Mouse (Mus musculus): Measurements from ENCODE around the gene Ttc24. TPM values are rescaled to one million over a fixed set of nuclear protein-coding genes. Genes with fewer than 3 reads are reported as not detected.

Ttc24 gene
- total and polyA plus RNA-seq, 3 experiments = not detected

DNA sequence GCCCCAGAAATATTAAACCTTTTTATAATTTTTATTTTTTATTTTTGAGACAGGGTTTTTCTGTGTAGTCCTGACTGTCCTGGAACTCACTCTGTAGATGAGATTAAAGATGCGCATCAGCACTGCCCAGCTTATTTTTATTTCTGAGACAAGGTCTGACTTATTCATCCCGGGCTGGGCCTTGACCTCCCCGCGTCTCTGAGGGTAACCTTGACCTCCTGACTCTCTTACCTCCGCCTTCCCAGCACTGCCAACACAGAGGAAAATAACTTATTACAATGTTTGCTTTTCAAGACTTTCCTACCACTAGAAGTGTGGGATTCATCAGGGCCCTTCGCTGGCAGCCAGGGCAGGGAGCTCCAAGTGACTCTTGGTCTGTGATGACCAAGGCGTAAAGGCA lies 48.1 kb upstream of the Ttc24 start:
- peaks cover 2 to 15% of the 10 kb centered on the region in 2 experiments; a peak in 3 of 4 replicates for H3K4me1 ChIP-seq (ENCODE audit: control insufficient read depth in 1 of 2, insufficient read depth in 2 of 2)
- peaks cover 0 to 7% of the 10 kb centered on the region in 2 experiments for H3K36me3 ChIP-seq (replicated peaks in 1 of 2; ENCODE audit: control insufficient read depth in 1 of 2, insufficient read depth in 1 of 2, low read length in 1 of 2)
- dilution Hi-C loops (cut with MboI; ENCODE audit: extremely low pct_ligation_motif_present, extremely low pct_unique_long_range_greater_than_20kb, low sequenced_read_pairs) = no loop called here
- no peaks in the 10 kb centered on the region for H3K9me3 ChIP-seq (replicated peaks; ENCODE audit: low read length)
- in situ Hi-C loops (cut with MboI; ENCODE audit: low pct_ligation_motif_present, low pct_unique_long_range_greater_than_20kb, low sequenced_read_pairs) = no loop called here
- no peak overlapping the region for H3K4me2 ChIP-seq (ENCODE audit: insufficient read depth, low read depth, poor library complexity, severe bottlenecking)
- no peak overlapping the region for H3K27ac ChIP-seq (ENCODE audit: insufficient read depth, low read depth)
- H3K27me3 ChIP-seq (replicated peaks) = no peaks in the 10 kb centered on the region
- no peak overlapping the region for H3K9ac ChIP-seq (ENCODE audit: insufficient read depth, low read depth)
- H3K4me3 ChIP-seq (replicated peaks in 1 of 3; ENCODE audit: low read depth in 2 of 3, low read length in 2 of 3, poor library complexity in 1 of 3) = no peak overlapping the region
- H3K79me2 ChIP-seq (replicated peaks; ENCODE audit: control insufficient read depth, extremely low read depth, insufficient read depth, poor library complexity, severe bottlenecking) = no peaks in the 10 kb centered on the region
- no peak for DNase-seq (ENCODE audit: extremely low read depth)
- TF ChIP-seq ZC3H11A (IDR thresholded peaks at IDR 0.05; ENCODE audit: low read depth, low read length) (no peak), E2F4 (IDR thresholded peaks at IDR 0.05; ENCODE audit: insufficient replicate concordance, low read depth, low read length) (no peak), MAFK (IDR thresholded peaks at IDR 0.05; ENCODE audit: insufficient replicate concordance, low read length) (no peak), SIN3A (IDR thresholded peaks at IDR 0.05; ENCODE audit: low read length) (no peak), USF1 (IDR thresholded peaks at IDR 0.05; ENCODE audit: low read depth, low read length) (no peak), KAT2A (IDR thresholded peaks at IDR 0.05; ENCODE audit: insufficient replicate concordance, low read length) (no peak), PAX5 (IDR thresholded peaks at IDR 0.05; ENCODE audit: low read length) (no peak), POLR2A (IDR thresholded peaks at IDR 0.05; ENCODE audit: low read depth, low read length) (no peak), NELFE (IDR thresholded peaks at IDR 0.05; ENCODE audit: low read depth, low read length) (no peak), TBP (conservative IDR thresholded peaks at IDR 0.05; ENCODE audit: low read depth, low read length) (no peak), ETS1 (conservative IDR thresholded peaks at IDR 0.05; ENCODE audit: low read depth, low read length) (no peak), MEF2A (IDR thresholded peaks at IDR 0.05; ENCODE audit: borderline replicate concordance, low read depth, low read length) (no peak), MAX (IDR thresholded peaks at IDR 0.05; ENCODE audit: low read length) (no peak), ZKSCAN1 (IDR thresholded peaks at IDR 0.05; ENCODE audit: borderline replicate concordance, low read depth, low read length) (no peak), GABPA (IDR thresholded peaks at IDR 0.05; ENCODE audit: insufficient replicate concordance, low read depth, low read length) (no peak), MYC (IDR thresholded peaks at IDR 0.05; ENCODE audit: low read depth, low read length) (no peak), RCOR1 (conservative IDR thresholded peaks at IDR 0.05; ENCODE audit: low read depth, low read length) (no peak)

DNA sequence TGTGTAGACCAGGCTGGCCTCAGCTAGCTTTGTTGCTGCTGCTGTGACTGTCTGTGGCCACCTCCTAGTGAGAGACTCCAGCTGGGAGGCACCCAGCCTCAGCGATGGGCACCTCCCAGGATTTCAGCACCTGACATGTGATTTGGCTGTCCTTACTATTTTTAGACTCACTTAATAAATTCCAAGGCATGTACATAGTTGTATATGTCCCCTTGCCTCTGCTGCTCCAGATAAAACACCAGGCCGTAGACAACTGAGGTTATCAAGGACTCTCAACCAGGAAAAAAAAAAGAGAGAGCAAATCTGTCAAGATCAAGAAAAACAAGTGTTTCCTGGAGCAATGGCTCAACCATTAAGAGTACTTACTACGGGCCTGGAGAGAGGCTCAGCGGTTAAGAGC lies 47.1 kb upstream of the Ttc24 start:
- Histone ChIP-seq H3K4me3 (replicated peaks in 1 of 3; ENCODE audit: low read depth in 2 of 3, low read length in 2 of 3, poor library complexity in 1 of 3) (no peak overlapping the region), H3K9me3 (replicated peaks; ENCODE audit: low read length) (no peaks in the 10 kb centered on the region), H3K4me1 (ENCODE audit: control insufficient read depth in 1 of 2, insufficient read depth in 2 of 2) (peaks cover 2 to 15% of the 10 kb centered on the region in 2 experiments; a peak in 3 of 4 replicates), H3K27me3 (replicated peaks) (no peaks in the 10 kb centered on the region), H3K4me2 (ENCODE audit: insufficient read depth, low read depth, poor library complexity, severe bottlenecking) (no peak overlapping the region), H3K9ac (ENCODE audit: insufficient read depth, low read depth) (no peak overlapping the region), H3K79me2 (replicated peaks; ENCODE audit: control insufficient read depth, extremely low read depth, insufficient read depth, poor library complexity, severe bottlenecking) (no peaks in the 10 kb centered on the region), H3K27ac (ENCODE audit: insufficient read depth, low read depth) (no peak overlapping the region), H3K36me3 (replicated peaks in 1 of 2; ENCODE audit: control insufficient read depth in 1 of 2, insufficient read depth in 1 of 2, low read length in 1 of 2) (peaks cover 4 to 17% of the 10 kb centered on the region in 2 experiments)
- in situ Hi-C loops (cut with MboI; ENCODE audit: low pct_ligation_motif_present, low pct_unique_long_range_greater_than_20kb, low sequenced_read_pairs) (no loop called here), dilution Hi-C loops (cut with MboI; ENCODE audit: extremely low pct_ligation_motif_present, extremely low pct_unique_long_range_greater_than_20kb, low sequenced_read_pairs) (no loop called here)
- no peak for TF ChIP-seq SMC3 (IDR thresholded peaks at IDR 0.05; ENCODE audit: low read depth, low read length)
- TF ChIP-seq RAD21 (IDR thresholded peaks at IDR 0.05; ENCODE audit: low read depth, low read length) = no peak
- TF ChIP-seq ZNF384 (IDR thresholded peaks at IDR 0.05; ENCODE audit: low read depth, low read length) = no peak
- no peak for TF ChIP-seq ETS1 (conservative IDR thresholded peaks at IDR 0.05; ENCODE audit: low read depth, low read length)
- TF ChIP-seq RCOR1 (conservative IDR thresholded peaks at IDR 0.05; ENCODE audit: low read depth, low read length) = no peak
- no peak for TF ChIP-seq MYC (IDR thresholded peaks at IDR 0.05; ENCODE audit: low read depth, low read length)
- no peak for TF ChIP-seq MEF2A (IDR thresholded peaks at IDR 0.05; ENCODE audit: borderline replicate concordance, low read depth, low read length)
- TF ChIP-seq PAX5 (IDR thresholded peaks at IDR 0.05; ENCODE audit: low read length) = no peak
- no peak for TF ChIP-seq MAX (IDR thresholded peaks at IDR 0.05; ENCODE audit: low read length)
- TF ChIP-seq IRF4 (IDR thresholded peaks at IDR 0.05; ENCODE audit: low read depth, low read length) = no peak
- TF ChIP-seq ZKSCAN1 (IDR thresholded peaks at IDR 0.05; ENCODE audit: borderline replicate concordance, low read depth, low read length) = no peak
- TF ChIP-seq ELF1 (IDR thresholded peaks at IDR 0.05; ENCODE audit: low read depth, low read length) = no peak
- TF ChIP-seq GABPA (IDR thresholded peaks at IDR 0.05; ENCODE audit: insufficient replicate concordance, low read depth, low read length) = no peak
- TF ChIP-seq POLR2A (IDR thresholded peaks at IDR 0.05; ENCODE audit: low read depth, low read length) = no peak
- no peak for TF ChIP-seq KAT2A (IDR thresholded peaks at IDR 0.05; ENCODE audit: insufficient replicate concordance, low read length)
- DNase-seq (ENCODE audit: extremely low read depth) = no peak

All from CH12.LX (cell line).